Mouse (Mus musculus) liver, embryonic 12.5 days (tissue): ENCODE data around the gene Acox1. TPM values are rescaled to one million over a fixed set of nuclear protein-coding genes. Genes with fewer than 3 reads are reported as not detected.

Source experiments
- ATAC-seq: fragments of 200-750 bp; cut with Nextera tagmentation; 2 replicates; pipeline ENCODE4 v1.8.0; 2017; ENCODE audit warnings: moderate number of reproducible peaks, mild to moderate bottlenecking, moderate library complexity
- H3K27ac ChIP-seq: fragments of 300-500 bp; sonication (generic); 2 replicates; pipeline ENCODE4 v1.5.1; 2016; ENCODE audit warnings: mild to moderate bottlenecking
- H3K27me3 ChIP-seq: fragments of 300-500 bp; sonication (generic); replicated peaks from 2 replicates; pipeline ENCODE4 v1.6.1; 2016; ENCODE audit warnings: mild to moderate bottlenecking, moderate library complexity
- H3K36me3 ChIP-seq: fragments of 300-500 bp; sonication (generic); 2 replicates; pipeline ENCODE4 v1.6.1; 2016; ENCODE audit warnings: mild to moderate bottlenecking, moderate library complexity
- H3K4me1 ChIP-seq: fragments of 300-500 bp; sonication (generic); 2 replicates; pipeline ENCODE4 v1.6.1; 2016
- H3K4me2 ChIP-seq: fragments of 300-500 bp; sonication (generic); 2 replicates; pipeline ENCODE4 v1.6.1; 2016; ENCODE audit warnings: mild to moderate bottlenecking, moderate library complexity
- H3K4me3 ChIP-seq: fragments of 300-500 bp; sonication (generic); 2 replicates; pipeline ENCODE4 v1.5.1; 2016; ENCODE audit warnings: mild to moderate bottlenecking, moderate library complexity
- H3K9ac ChIP-seq: fragments of 300-500 bp; sonication (generic); 2 replicates; pipeline ENCODE4 v1.6.1; 2016; ENCODE audit warnings: mild to moderate bottlenecking, moderate library complexity
- H3K9me3 ChIP-seq: fragments of 300-500 bp; sonication (generic); replicated peaks from 2 replicates; pipeline ENCODE4 v1.6.1; 2016; ENCODE audit warnings: mild to moderate bottlenecking, moderate library complexity
- WGBS: fragments of 180-500 bp; shearing (Covaris S2); methylation state at CpG from one replicate; pipeline ENCODE4 v1.1.7; 2016; ENCODE audit not compliant: insufficient replicate concordance; 5-methylcytosine and 5-hydroxymethylcytosine counted together
- polyA plus RNA-seq: library from polyadenylated mRNA; unstranded; fragments of >200 nt; fragmentation: Nextera tagmentation; extraction: Ambion mirVana; gene quantifications from 2 replicates; pipeline ENCODE4 v1.2.1, GENCODE M21; 2016

Acox1 gene
- polyA plus RNA-seq, 1 experiment from 2014 or later = 15.3 TPM

DNA sequence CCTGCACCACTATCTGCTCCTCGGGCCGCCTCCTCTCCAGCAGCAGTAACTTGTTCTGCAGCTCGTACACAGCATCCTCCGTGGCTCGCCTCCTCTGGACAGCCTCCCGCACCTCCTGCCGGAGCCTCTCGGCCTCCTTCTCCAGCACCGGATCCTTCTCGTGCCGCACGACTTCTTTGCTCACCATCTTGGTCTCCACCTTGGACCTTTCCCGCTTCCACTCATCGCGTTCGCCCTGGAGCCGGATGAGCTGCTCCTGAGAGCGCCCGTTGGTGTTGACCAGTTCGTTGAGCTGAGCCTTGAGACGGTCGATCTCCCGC, 23.9 kb upstream of the Acox1 start:
- Histone ChIP-seq H3K27ac (no peak overlapping the region), H3K36me3 (no peaks in the 10 kb centered on the region), H3K27me3 (peaks cover 61% of the 10 kb centered on the region), H3K4me3 (peak overlapping the region; percentile 29; the same call in 1 of the 2 replicates), H3K4me2 (peak overlapping the region; percentile 49), H3K9me3 (no peaks in the 10 kb centered on the region), H3K4me1 (peaks cover 19% of the 10 kb centered on the region), H3K9ac (no peak overlapping the region)
- ATAC-seq = no peak
- WGBS = 12% methylated on average over 23 of the region's 23 CpGs

DNA sequence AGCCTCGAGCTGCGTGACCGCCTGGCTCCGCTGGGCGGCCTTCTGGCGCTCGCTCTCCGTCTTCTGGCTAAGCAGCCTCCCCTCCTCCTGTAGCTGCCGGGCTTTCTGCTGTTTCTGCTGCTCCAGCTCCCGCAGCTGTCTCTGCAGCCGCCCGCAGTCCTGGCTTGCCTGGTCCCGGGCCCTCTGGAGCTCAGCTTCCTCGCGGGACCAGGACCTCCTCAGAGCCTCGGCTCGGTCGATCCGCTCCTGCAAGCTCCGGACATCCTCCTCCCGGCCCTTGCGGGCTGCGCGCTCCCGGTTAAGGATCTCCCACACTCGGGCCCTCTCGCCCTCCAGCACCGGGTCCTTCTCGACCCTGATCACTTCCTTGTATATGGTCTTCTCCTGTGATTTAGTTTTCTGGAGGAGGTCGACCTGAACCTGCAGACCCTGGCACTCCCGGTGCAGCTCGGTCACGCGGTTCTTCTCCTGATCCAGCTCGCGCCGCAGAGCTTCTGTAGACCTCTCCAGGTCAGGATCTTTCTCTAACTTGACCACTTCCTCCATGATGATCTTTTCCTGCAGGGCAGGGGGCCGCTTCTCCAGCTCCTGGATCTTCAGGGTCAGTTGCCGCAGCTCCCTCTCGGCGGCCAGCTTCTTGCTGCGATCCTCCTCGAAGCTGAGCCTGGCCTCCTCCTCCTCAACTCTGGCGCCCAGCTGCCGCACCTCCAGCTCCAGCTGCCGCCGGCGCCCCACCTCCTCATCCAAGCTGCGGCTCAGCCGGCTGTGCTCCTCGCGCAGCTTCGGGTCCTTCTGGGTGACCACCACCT, 23.3 kb upstream of the Acox1 start:
- H3K4me2 ChIP-seq = peak overlapping the region; percentile 49
- H3K36me3 ChIP-seq = no peaks in the 10 kb centered on the region
- WGBS = 8% methylated on average over 53 of the region's 53 CpGs
- no peak overlapping the region for H3K27ac ChIP-seq
- ATAC-seq = no peak
- H3K27me3 ChIP-seq = peaks cover 61% of the 10 kb centered on the region
- no peaks in the 10 kb centered on the region for H3K9me3 ChIP-seq
- H3K4me1 ChIP-seq = peaks cover 19% of the 10 kb centered on the region
- no peak overlapping the region for H3K9ac ChIP-seq
- H3K4me3 ChIP-seq = peak overlapping the region; percentile 29; the same call in 1 of the 2 replicates

DNA sequence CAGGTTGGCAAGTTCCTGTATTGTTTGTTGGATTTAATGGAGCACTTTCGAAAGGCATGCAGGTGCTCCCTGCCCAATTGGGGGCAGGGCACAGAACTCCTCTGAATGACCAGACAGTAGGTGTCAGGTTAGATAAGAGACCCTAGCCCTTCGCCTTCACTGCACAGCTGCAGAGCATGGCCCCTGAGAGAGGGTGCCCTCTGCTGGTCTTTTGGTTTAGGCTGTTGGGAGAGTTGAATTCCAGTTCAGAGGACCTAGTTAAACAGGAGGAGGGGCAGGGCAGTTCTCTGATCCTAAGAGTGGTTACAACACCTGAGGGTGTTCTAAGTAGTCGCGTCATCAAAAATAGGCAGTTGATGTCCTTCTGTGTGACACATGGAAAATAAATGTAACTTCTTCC, 21.0 kb upstream of the Acox1 start:
- Histone ChIP-seq H3K27ac (no peak overlapping the region), H3K4me2 (no peak overlapping the region), H3K4me1 (peaks cover 19% of the 10 kb centered on the region), H3K36me3 (no peaks in the 10 kb centered on the region), H3K27me3 (peaks cover 50% of the 10 kb centered on the region), H3K9ac (no peak overlapping the region), H3K4me3 (no peak overlapping the region), H3K9me3 (no peaks in the 10 kb centered on the region)
- ATAC-seq = peak; percentile 26; the same call in 1 of the 2 replicates
- WGBS = 10% methylated on average over 4 of the region's 4 CpGs

DNA sequence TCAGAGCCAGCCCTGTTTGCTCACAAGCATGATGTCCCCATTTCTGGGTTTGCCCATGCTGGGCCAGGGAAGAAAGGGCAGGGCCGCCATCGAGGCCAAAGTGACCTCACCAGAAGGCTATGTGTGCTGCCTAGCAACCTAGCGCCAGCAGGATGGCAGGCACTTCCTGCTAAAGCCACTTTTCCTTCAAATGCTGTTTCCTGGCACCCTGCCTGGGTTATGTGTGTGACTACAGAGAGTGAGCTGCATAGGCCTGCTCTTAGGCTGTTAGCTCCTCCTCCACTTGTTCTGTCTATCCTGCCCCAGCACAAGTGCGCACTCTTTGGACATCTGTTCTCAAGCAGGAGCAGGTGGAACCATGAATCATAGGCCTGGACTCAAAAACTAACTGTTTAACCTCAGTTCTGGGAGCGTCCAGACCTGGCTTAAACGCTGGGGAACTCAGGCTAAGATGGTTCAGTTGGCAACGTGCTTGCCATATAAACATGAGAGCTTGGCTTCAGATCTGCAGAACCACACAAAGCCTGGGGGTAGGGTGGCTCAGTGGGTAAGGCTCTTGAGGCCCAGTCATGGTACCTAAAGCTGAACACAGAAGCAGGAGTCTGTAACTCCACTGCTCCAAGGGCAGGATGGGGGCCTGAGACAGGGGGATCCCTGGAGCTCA, 20.0 kb upstream of the Acox1 start:
- H3K9ac ChIP-seq = no peak overlapping the region
- H3K27ac ChIP-seq = peak overlapping the region; percentile 12; the same call in 1 of the 2 replicates
- 48% methylated on average over 7 of the region's 7 CpGs for WGBS

DNA sequence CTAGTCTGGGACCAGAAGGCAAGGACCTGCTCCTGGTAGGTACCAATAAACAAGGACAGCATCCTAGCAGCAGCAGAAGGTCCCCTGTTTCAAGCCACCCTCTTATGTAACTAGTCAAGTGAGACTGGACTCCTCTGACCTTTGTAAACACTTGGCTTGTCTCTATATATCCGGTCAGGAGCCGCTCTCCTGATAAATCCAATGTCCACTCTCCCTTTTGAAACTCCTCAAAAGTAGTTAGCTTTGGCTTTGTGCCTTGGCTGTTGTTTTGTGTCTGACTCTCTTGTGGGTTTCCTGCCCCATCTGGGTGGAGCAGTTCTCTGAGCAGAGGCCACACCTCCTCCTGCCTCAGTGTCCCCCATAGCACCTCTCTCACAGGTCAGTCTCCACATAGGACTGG, 19.4 kb upstream of the Acox1 start:
- no peak overlapping the region for H3K4me2 ChIP-seq
- peaks cover 19% of the 10 kb centered on the region for H3K4me1 ChIP-seq
- WGBS = 61% methylated on average over 2 of the region's 2 CpGs
- no peak overlapping the region for H3K4me3 ChIP-seq
- H3K27ac ChIP-seq = peak overlapping the region; percentile 12; the same call in 1 of the 2 replicates
- no peak overlapping the region for H3K9ac ChIP-seq
- no peaks in the 10 kb centered on the region for H3K9me3 ChIP-seq
- H3K27me3 ChIP-seq = peaks cover 34% of the 10 kb centered on the region
- no peaks in the 10 kb centered on the region for H3K36me3 ChIP-seq
- no peak for ATAC-seq

More for the DNA sequence above, 20.0 kb upstream of the Acox1 start:
- H3K9me3 ChIP-seq = no peaks in the 10 kb centered on the region
- H3K27me3 ChIP-seq = peaks cover 40% of the 10 kb centered on the region
- ATAC-seq = peak; percentile 23; the same call in 1 of the 2 replicates
- no peak overlapping the region for H3K4me3 ChIP-seq
- no peak overlapping the region for H3K4me2 ChIP-seq
- H3K36me3 ChIP-seq = no peaks in the 10 kb centered on the region
- peaks cover 19% of the 10 kb centered on the region for H3K4me1 ChIP-seq

DNA sequence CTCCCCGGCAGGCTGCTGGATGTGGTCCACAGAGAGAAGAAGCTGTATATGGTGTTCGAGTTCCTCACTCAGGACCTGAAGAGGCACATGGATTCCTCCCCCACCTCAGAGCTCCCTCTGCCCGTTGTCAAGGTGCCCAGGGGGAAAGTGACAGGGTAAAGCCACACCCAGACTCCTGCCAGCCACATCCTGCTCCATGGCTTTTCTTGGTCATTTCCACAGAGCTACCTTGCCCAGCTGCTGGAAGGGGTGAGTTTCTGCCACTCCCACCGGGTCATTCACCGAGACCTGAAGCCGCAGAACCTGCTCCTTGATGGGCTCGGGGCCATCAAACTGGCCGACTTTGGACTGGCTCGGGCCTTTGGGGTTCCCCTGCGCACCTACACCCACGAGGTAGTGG, 17.7 kb upstream of the Acox1 start:
- ATAC-seq = no peak
- WGBS = 75% methylated on average over 11 of the region's 11 CpGs
- H3K9ac ChIP-seq = no peak overlapping the region
- H3K36me3 ChIP-seq = peaks cover 6% of the 10 kb centered on the region
- H3K27ac ChIP-seq = no peak overlapping the region
- peaks cover 17% of the 10 kb centered on the region for H3K27me3 ChIP-seq
- no peaks in the 10 kb centered on the region for H3K9me3 ChIP-seq
- no peak overlapping the region for H3K4me3 ChIP-seq
- H3K4me1 ChIP-seq = peaks cover 19% of the 10 kb centered on the region
- H3K4me2 ChIP-seq = no peak overlapping the region

DNA sequence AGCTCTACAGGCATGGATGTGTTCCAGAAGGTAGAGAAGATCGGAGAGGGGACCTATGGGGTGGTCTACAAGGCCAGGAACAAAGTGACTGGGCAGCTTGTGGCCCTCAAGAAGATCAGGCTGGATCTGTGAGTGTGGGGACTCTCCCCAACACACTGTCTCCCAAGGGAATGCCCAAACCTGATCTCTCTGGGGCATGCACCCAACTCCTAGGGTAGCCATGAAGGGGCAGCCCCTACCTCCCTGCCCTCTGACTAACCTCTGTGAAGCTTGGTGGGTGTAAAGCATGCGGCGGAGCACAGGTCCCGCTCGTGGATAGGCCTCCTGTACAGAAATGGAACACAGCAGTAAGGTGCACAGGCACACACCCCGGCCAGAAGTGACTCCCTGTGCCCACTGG, 17.1 kb upstream of the Acox1 start:
- Histone ChIP-seq H3K36me3 (peaks cover 6% of the 10 kb centered on the region), H3K9me3 (no peaks in the 10 kb centered on the region), H3K4me3 (no peak overlapping the region), H3K27ac (no peak overlapping the region), H3K9ac (no peak overlapping the region), H3K27me3 (peaks cover 11% of the 10 kb centered on the region), H3K4me2 (no peak overlapping the region), H3K4me1 (peaks cover 25% of the 10 kb centered on the region)
- no peak for ATAC-seq
- WGBS = 77% methylated on average over 6 of the region's 6 CpGs

DNA sequence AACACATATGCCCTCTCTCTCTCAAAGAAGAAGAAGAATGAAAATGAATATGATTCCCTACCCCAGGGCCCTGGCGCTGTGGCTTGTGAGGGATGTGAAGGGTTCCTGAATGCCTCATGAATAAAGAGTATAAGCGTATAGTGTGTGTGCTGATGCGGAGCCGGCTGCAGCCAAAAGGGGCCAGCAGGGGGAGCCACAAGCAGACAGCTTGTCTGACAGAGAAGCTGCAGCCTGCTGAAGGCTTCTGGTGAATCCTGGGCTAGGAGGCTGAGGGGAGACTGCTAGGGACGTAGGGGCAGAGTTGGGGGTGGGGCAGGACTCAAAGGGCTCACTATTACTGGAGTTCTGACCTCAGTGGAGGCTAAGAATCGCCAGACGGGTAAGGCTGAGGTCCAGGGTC, 16.3 kb upstream of the Acox1 start:
- Histone ChIP-seq H3K4me1 (peaks cover 31% of the 10 kb centered on the region), H3K9ac (no peak overlapping the region), H3K36me3 (peaks cover 6% of the 10 kb centered on the region), H3K27ac (no peak overlapping the region), H3K4me3 (no peak overlapping the region), H3K4me2 (no peak overlapping the region), H3K9me3 (no peaks in the 10 kb centered on the region), H3K27me3 (peaks cover 3% of the 10 kb centered on the region)
- 73% methylated on average over 7 of the region's 7 CpGs for whole genome bisulfite sequencing
- ATAC-seq = no peak

DNA sequence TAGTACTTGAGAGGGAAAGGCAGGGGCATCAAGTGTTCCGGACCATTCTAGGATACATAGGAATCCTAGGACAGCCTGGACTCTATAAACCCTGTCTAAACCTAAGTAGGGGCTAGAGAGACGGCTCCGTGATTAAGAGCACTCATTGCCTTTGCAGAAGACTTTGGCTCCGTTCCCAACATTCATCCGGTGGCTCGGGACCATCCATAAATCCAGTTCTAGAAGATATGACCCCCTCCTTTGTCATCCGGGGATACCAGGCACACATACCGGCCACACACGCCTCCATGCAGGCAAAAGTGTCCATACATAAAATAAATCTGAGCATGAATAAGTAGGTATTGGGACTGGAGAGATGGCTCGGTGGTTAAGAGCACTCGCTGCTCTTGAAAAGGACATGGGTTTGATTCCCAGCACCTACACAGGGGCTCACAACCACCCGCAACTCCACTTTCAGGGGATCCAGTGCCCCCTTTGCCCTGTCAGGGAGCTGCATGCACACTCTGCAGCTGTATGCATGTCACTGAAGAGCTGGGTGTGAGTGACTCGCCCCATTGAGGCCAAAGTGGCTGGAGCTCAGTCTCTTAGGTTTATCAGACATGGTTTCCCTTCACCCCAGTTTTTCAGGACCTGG, 15.1 kb upstream of the Acox1 start:
- ATAC-seq = no peak
- Histone ChIP-seq H3K9ac (no peak overlapping the region), H3K27me3 (no peaks in the 10 kb centered on the region), H3K4me2 (no peak overlapping the region), H3K27ac (no peak overlapping the region), H3K36me3 (peaks cover 6% of the 10 kb centered on the region), H3K4me3 (no peak overlapping the region), H3K4me1 (peaks cover 19% of the 10 kb centered on the region), H3K9me3 (no peaks in the 10 kb centered on the region)
- WGBS = 78% methylated on average over 13 of the region's 13 CpGs

DNA sequence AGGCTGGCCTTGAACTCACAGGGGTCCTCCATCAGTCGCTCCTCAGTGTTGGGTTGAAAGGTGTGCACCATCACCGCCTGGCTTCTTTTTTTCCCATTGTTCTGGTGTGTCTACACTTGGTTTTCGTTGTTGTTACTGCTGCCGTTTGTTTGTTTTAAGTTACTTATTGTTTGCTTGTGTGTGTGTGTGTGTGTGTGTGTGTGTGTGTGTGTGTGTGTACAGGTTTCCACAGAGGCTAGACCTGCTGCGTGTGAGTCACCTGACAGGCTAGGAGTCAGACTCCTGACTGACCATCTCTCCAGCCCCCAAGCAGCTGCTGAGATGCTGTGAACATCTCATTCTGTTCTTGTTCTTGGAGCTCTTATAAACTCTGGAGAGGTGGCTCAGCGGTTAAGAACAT, 14.0 kb upstream of the Acox1 start:
- Histone ChIP-seq H3K4me3 (no peak overlapping the region), H3K9me3 (no peaks in the 10 kb centered on the region), H3K36me3 (peaks cover 12% of the 10 kb centered on the region), H3K4me2 (no peak overlapping the region), H3K4me1 (peaks cover 12% of the 10 kb centered on the region; the same call in 1 of the 2 replicates), H3K9ac (no peak overlapping the region), H3K27ac (no peak overlapping the region), H3K27me3 (no peaks in the 10 kb centered on the region)
- WGBS = 77% methylated on average over 6 of the region's 6 CpGs
- no peak for ATAC-seq

DNA sequence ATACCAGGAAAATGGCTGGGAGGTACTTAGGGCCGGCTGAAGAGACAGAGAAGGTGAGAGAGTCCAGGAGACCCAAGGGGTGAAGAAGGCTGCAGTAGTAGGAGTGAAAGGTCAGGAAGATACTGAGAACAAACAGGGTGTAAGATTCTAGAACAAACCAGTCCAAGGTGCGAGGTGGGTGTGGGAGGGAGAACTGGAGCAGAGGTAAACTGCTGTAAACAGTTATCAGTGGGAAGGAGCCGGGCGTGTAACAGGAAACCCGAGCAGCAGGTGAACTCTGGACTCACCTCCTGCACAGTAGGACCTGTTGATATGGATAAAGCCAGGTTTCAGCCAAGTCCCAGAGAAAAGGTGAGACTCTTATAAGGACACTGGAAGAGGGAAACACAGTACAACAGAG, 11.9 kb upstream of the Acox1 start:
- no peaks in the 10 kb centered on the region for H3K9me3 ChIP-seq
- H3K9ac ChIP-seq = no peak overlapping the region
- H3K4me1 ChIP-seq = peaks cover 22% of the 10 kb centered on the region; the same call in 1 of the 2 replicates
- ATAC-seq = no peak
- H3K4me2 ChIP-seq = no peak overlapping the region
- H3K27ac ChIP-seq = no peak overlapping the region
- H3K27me3 ChIP-seq = no peaks in the 10 kb centered on the region
- H3K36me3 ChIP-seq = peaks cover 30% of the 10 kb centered on the region
- H3K4me3 ChIP-seq = no peak overlapping the region
- WGBS = 50% methylated on average over 5 of the region's 5 CpGs

DNA sequence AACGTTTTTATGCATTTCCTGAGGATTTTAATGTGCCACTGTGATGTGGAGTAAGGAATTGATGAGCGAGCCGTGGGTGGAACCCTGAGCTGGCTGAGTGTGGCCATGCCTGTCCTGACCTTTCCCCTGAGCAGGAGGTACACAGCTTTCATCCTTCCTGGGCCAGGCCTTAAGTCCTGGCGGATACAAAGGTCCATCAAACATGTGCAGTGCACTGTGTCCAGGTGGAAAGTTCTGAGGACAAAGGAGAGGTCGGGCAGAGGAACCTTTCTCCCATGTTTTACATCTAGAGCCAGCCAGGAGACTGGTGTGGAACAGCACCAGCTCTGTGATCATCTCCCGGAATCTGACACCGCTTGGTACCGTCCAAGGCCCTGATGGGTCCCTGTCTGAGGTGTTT, 10.4 kb upstream of the Acox1 start:
- ATAC-seq = no peak
- H3K36me3 ChIP-seq = peaks cover 40% of the 10 kb centered on the region
- H3K4me3 ChIP-seq = no peak overlapping the region
- 73% methylated on average over 8 of the region's 8 CpGs for WGBS
- no peak overlapping the region for H3K4me2 ChIP-seq
- H3K9ac ChIP-seq = no peak overlapping the region
- no peak overlapping the region for H3K27ac ChIP-seq
- H3K27me3 ChIP-seq = no peaks in the 10 kb centered on the region
- H3K9me3 ChIP-seq = no peaks in the 10 kb centered on the region
- H3K4me1 ChIP-seq = peaks cover 22% of the 10 kb centered on the region; the same call in 1 of the 2 replicates
